Mouse (Mus musculus) left cerebral cortex, adult 11 months (tissue): ENCODE results near the gene Celf2.

Experiments
- DNase-seq: peaks from one replicate; pipeline ENCODE4 v3.0.0; 2022; ENCODE audit warnings: low spot score

Gene Celf2

DNA sequence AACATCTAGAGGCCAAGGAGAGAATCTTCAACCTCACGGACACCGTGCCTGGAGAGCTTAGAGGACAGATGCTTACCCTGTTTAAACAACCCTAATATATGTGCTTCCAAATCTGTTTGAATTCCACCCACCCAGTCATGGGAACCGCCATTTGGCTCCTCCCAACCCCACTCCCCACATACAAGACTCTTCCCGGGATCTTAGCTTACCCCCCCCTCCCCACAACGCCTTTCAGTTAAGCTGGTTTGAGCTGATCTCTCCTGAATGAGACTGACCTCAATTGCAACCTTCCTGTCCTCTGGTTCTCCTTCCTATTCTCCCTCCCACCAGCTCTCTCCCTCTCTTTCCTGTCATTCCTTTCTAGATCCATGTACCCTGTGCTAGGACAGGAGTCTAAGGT lies 1011.7 kb downstream of the Celf2 start:
- DNase-seq = no peak

GRCm38 (mm10) chr2:6493886-6494285 lies 1015.5 kb downstream of the Celf2 start:
- no peak for DNase-seq

DNA sequence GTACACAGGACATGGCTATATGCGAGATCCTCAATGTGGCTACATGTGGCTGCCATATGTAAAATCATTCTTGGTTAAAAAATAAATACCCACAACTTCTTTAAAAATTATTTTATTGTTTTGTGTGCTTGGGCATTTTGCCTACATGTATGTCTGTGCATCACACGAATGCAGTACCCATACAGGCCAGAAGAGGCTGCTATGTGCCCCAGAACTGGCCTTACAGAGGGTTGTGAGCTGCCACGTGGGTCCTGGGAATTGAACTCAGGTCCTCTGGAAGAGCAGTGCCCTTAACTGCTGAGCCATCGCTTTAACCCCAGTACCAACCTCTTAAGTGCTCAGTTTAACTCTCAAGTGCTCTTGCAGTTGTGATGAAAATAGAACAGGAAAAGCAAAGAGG lies 1018.5 kb downstream of the Celf2 start:
- DNase-seq = no peak

- DNase-seq = no peak
Measured at GRCm38 (mm10) chr2:6490076-6490475, 1019.3 kb downstream of the Celf2 start.
